Mouse (Mus musculus) MEL (cell line): Measurements from ENCODE around the gene Gm32742. TPM values are rescaled to one million over a fixed set of nuclear protein-coding genes. Genes with fewer than 3 reads are reported as not detected.
"Not testable (repeated sequence)": the region's sequence is repeated elsewhere in the genome, so short reads cannot be mapped to it uniquely, and the experiment has no call there.

Experiments
- DNase-seq: peaks from one replicate; pipeline ENCODE4 v3.0.0; 2011; ENCODE audit warnings: low read depth, low spot score
- H3K27ac ChIP-seq: 2 replicates; pipeline ENCODE4 v1.5.1; 2012; ENCODE audit warnings: low read depth, mild to moderate bottlenecking, control low read depth, low read length, moderate library complexity; ENCODE audit not compliant: control insufficient read depth
- H3K27me3 ChIP-seq, 2 experiments: fragments of 150-350 bp in 1 of 2; sonication (generic) in 1 of 2; 2 replicates each; pipeline ENCODE4 v1.6.1; 2012; ENCODE audit warnings: low read length in 2 of 2, mild to moderate bottlenecking in 2 of 2, improper control_type of control experiment in 1 of 2, moderate library complexity in 1 of 2; ENCODE audit not compliant: insufficient read depth in 2 of 2, control insufficient read depth in 1 of 2
- H3K36me3 ChIP-seq, 2 experiments: 2 replicates each; pipeline ENCODE4 v1.6.1; 2012 to 2014; ENCODE audit warnings: low read length in 2 of 2, improper control_type of control experiment in 1 of 2, inconsistent platforms in 1 of 2, mild to moderate bottlenecking in 1 of 2; ENCODE audit not compliant: insufficient read depth in 2 of 2, control insufficient read depth in 1 of 2
- H3K4me1 ChIP-seq, 2 experiments: fragments of 150-350 bp in 1 of 2; sonication (generic) in 1 of 2; 2 replicates each; pipeline ENCODE4 v1.6.1; 2012; ENCODE audit warnings: low read length in 2 of 2, improper control_type of control experiment in 1 of 2, mild to moderate bottlenecking in 1 of 2; ENCODE audit not compliant: insufficient read depth in 2 of 2, control insufficient read depth in 1 of 2
- H3K4me3 ChIP-seq, 2 experiments: fragments of 150-350 bp in 1 of 2; sonication (generic) in 1 of 2; 2 replicates each; pipeline ENCODE4 v1.5.1; 2012; ENCODE audit warnings: low read depth in 2 of 2, low read length in 2 of 2, mild to moderate bottlenecking in 2 of 2, moderate library complexity in 2 of 2, control low read depth in 1 of 2, improper control_type of control experiment in 1 of 2; ENCODE audit not compliant: control insufficient read depth in 1 of 2, insufficient read depth in 1 of 2
- H3K79me2 ChIP-seq: 2 replicates; pipeline ENCODE4 v1.6.1; 2012; ENCODE audit warnings: mild to moderate bottlenecking, low read length, moderate library complexity; ENCODE audit not compliant: control insufficient read depth, poor library complexity, insufficient read depth
- H3K9ac ChIP-seq: 2 replicates; pipeline ENCODE4 v1.6.1; 2012; ENCODE audit warnings: low read depth, mild to moderate bottlenecking, control low read depth, low read length, moderate library complexity; ENCODE audit not compliant: control insufficient read depth, poor library complexity, severe bottlenecking
- H3K9me3 ChIP-seq: fragments of 150-350 bp; sonication (generic); replicated peaks from 2 replicates; pipeline ENCODE4 v1.6.1; 2012; ENCODE audit warnings: mild to moderate bottlenecking, low read length, improper control_type of control experiment, moderate library complexity; ENCODE audit not compliant: insufficient read depth
- BHLHE40 ChIP-seq: IDR thresholded peaks from 2 replicates; pipeline ENCODE4 v1.6.1; 2012; ENCODE audit warnings: low read depth, mild to moderate bottlenecking, inconsistent platforms, low read length, improper control_type of control experiment, borderline replicate concordance
- EP300 ChIP-seq, 2 experiments: IDR thresholded peaks; 2 replicates each; pipeline ENCODE4 v1.6.1; 2011; ENCODE audit warnings: improper control_type of control experiment in 2 of 2, low read length in 2 of 2, low read depth in 1 of 2, mild to moderate bottlenecking in 1 of 2
- ETS1 ChIP-seq: IDR thresholded peaks from 2 replicates; pipeline ENCODE4 v1.6.1; 2012; ENCODE audit warnings: low read depth, mild to moderate bottlenecking, inconsistent platforms, low read length, improper control_type of control experiment, moderate library complexity
- GABPA ChIP-seq: IDR thresholded peaks from 2 replicates; pipeline ENCODE4 v1.6.1; 2012; ENCODE audit warnings: low read depth, mild to moderate bottlenecking, inconsistent platforms, low read length, improper control_type of control experiment, moderate library complexity
- GATA1 ChIP-seq: IDR thresholded peaks from 2 replicates; pipeline ENCODE4 v1.6.1; 2011; ENCODE audit warnings: low read depth, low read length, improper control_type of control experiment
- JUND ChIP-seq: IDR thresholded peaks from 2 replicates; pipeline ENCODE4 v1.6.1; 2011; ENCODE audit warnings: low read depth, mild to moderate bottlenecking, improper control_type of control experiment, low read length
- MAFK ChIP-seq: IDR thresholded peaks from 2 replicates; pipeline ENCODE4 v1.6.1; 2011; ENCODE audit warnings: low read depth, mild to moderate bottlenecking, low read length, improper control_type of control experiment, borderline replicate concordance
- MAX ChIP-seq: IDR thresholded peaks from 2 replicates; pipeline ENCODE4 v1.6.1; 2011; ENCODE audit warnings: low read length, improper control_type of control experiment
- MAZ ChIP-seq: IDR thresholded peaks from 2 replicates; pipeline ENCODE4 v1.6.1; 2012; ENCODE audit warnings: low read depth, mild to moderate bottlenecking, inconsistent platforms, low read length, improper control_type of control experiment
- MYC ChIP-seq: IDR thresholded peaks from 2 replicates; pipeline ENCODE4 v1.6.1; 2011; ENCODE audit warnings: low read depth, mild to moderate bottlenecking, low read length, improper control_type of control experiment, moderate library complexity
- NELFE ChIP-seq: IDR thresholded peaks from 2 replicates; pipeline ENCODE4 v1.6.1; 2011; ENCODE audit warnings: low read depth, low read length, improper control_type of control experiment
- SIN3A ChIP-seq: IDR thresholded peaks from 2 replicates; pipeline ENCODE4 v1.6.1; 2012; ENCODE audit warnings: low read length, improper control_type of control experiment, inconsistent platforms
- SMC3 ChIP-seq: IDR thresholded peaks from 2 replicates; pipeline ENCODE4 v1.6.1; 2011; ENCODE audit warnings: low read depth, low read length, improper control_type of control experiment
- TBP ChIP-seq: IDR thresholded peaks from 2 replicates; pipeline ENCODE4 v1.8.0; 2011; ENCODE audit warnings: low read depth, low read length, improper control_type of control experiment
- TCF12 ChIP-seq: IDR thresholded peaks from 2 replicates; pipeline ENCODE4 v1.6.1; 2014; ENCODE audit warnings: low read depth, mild to moderate bottlenecking, inconsistent platforms, low read length, improper control_type of control experiment, moderate library complexity
- UBTF ChIP-seq: IDR thresholded peaks from 2 replicates; pipeline ENCODE4 v1.6.1; 2012; ENCODE audit warnings: low read depth, mild to moderate bottlenecking, inconsistent platforms, low read length, improper control_type of control experiment, moderate library complexity, borderline replicate concordance; ENCODE audit not compliant: insufficient read depth
- ZNF384 ChIP-seq: IDR thresholded peaks from 2 replicates; pipeline ENCODE4 v1.6.1; 2012; ENCODE audit warnings: low read depth, mild to moderate bottlenecking, inconsistent platforms, low read length, improper control_type of control experiment
- polyA plus RNA-seq, 2 experiments: library from polyadenylated mRNA; stranded (reverse) in 1 of 2; unstranded in 1 of 2; fragments of >175 nt in 1 of 2; fragments of >200 nt in 1 of 2; gene quantifications; 2 replicates each; pipeline versions ENCODE4 v1.2.1 to v1.2.4; 2012; ENCODE audit warnings: low replicate concordance in 2 of 2, low read depth in 1 of 2; ENCODE audit not compliant: insufficient read length in 2 of 2, insufficient read depth in 1 of 2, missing spikeins in 1 of 2
- total RNA-seq: library from RNA; depleted of rRNA; stranded (reverse); fragments of 300-350 nt; gene quantifications from 2 replicates; pipeline ENCODE4 v1.2.3, GENCODE M21; 2012

The Gm32742 gene
- total and polyA plus RNA-seq, 3 experiments, result 0.01 TPM; not detected in 2

GRCm38 (mm10) chr9:51140711-51141110, 24.6 kb downstream of the Gm32742 start:
- Histone ChIP-seq H3K4me3 (no peak overlapping the region), H3K27ac (no peak overlapping the region), H3K4me1 (peaks cover 14 to 32% of the 10 kb centered on the region in 2 experiments), H3K9me3 (no peaks in the 10 kb centered on the region), H3K36me3 (peaks cover 0 to 26% of the 10 kb centered on the region in 2 experiments; a peak in 2 of 4 replicates), H3K27me3 (no peaks in the 10 kb centered on the region), H3K9ac (no peak overlapping the region), H3K79me2 (no peaks in the 10 kb centered on the region)
- TF ChIP-seq TCF12 (no peak), BHLHE40 (no peak), MAX (no peak)
- no peak for DNase-seq

GRCm38 (mm10) chr9:51139401-51139800, 25.9 kb downstream of the Gm32742 start:
- peak overlapping the region; percentile 76; the same call in 1 of the 2 replicates for H3K27ac ChIP-seq
- H3K9me3 ChIP-seq, H3K27me3 ChIP-seq, H3K9ac ChIP-seq, H3K79me2 ChIP-seq, H3K4me3 ChIP-seq: not testable (repeated sequence)
- peaks cover 14 to 32% of the 10 kb centered on the region in 2 experiments for H3K4me1 ChIP-seq
- peak; percentile 48 for DNase-seq
- 0 out of 2 replicates have a peak, but pooled peaks have one; percentile 42 for TF ChIP-seq GABPA
- H3K36me3 ChIP-seq, result peaks cover 0 to 26% of the 10 kb centered on the region in 2 experiments; a peak in 2 of 4 replicates

DNA sequence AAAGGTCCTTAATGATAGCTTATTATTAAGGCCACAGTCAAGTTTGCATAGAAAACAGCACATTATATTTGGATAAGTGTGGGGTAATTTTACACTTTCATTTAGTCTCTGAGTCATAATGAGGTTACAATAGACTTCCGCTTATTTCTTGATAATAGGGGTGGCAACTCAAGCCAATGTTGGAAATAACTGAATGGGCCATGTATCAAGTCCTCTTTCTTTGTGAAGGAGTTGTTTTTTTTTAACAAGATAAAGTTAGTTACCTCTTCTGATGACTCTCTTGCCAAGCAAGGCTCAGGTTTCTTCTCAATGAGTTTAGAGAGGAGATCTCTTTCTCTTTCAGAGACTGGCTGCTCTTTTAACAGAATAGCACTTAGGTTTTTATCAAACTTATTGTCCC, 27.0 kb downstream of the Gm32742 start:
- DNase-seq, result peak; percentile 86
- Histone ChIP-seq H3K4me3 (peak overlapping the region in 1 of 2 experiments; percentile 22; a peak in 1 of 4 replicates), H3K36me3 (peaks cover 0 to 26% of the 10 kb centered on the region in 2 experiments; a peak in 2 of 4 replicates), H3K9ac (peak overlapping the region; percentile 34; the same call in 1 of the 2 replicates), H3K79me2 (no peaks in the 10 kb centered on the region), H3K27ac (peak overlapping the region; percentile 76), H3K4me1 (peaks cover 14 to 32% of the 10 kb centered on the region in 2 experiments), H3K9me3 (no peaks in the 10 kb centered on the region), H3K27me3 (no peaks in the 10 kb centered on the region)
- no peak for TF ChIP-seq JUND
- peak; percentile 78 to 80 for TF ChIP-seq EP300 (IDR thresholded peaks at IDR 0.05; ENCODE audit: low read depth in 1 of 2, low read length in 2 of 2)
- no peak for TF ChIP-seq MAZ
- no peak for TF ChIP-seq NELFE
- peak; percentile 40; the same call in 1 of the 2 replicates for TF ChIP-seq MYC
- TF ChIP-seq ETS1, result peak; percentile 78
- TF ChIP-seq TCF12, result peak; percentile 25
- TF ChIP-seq MAFK, result peak; percentile 33; the same call in 1 of the 2 replicates
- TF ChIP-seq UBTF, result no peak
- TF ChIP-seq ZNF384, result peak; percentile 82
- peak; percentile 60; the same call in 1 of the 2 replicates for TF ChIP-seq SIN3A
- peak; percentile 72; the same call in 1 of the 2 replicates for TF ChIP-seq GATA1
- TF ChIP-seq SMC3, result peak; percentile 15; the same call in 1 of the 2 replicates
- TF ChIP-seq GABPA, result no peak
- peak; percentile 41; the same call in 1 of the 2 replicates for TF ChIP-seq TBP
- no peak for TF ChIP-seq MAX
